Mouse (Mus musculus) granulocyte monocyte progenitor cell, adult 5-6 weeks (primary cell): ENCODE measurements at regions not wholly inside any gene's neighbourhood (a gene's known extent, or its start where the extent isn't known, plus 50 kb on each side); places are given as distances from the start of the nearest gene placed in this dataset.
A peak's percentile ranks its signal among the peaks of the same experiment; 100 is the strongest.
"Not testable (repeated sequence)": the region's sequence is repeated elsewhere in the genome, so short reads cannot be mapped to it uniquely, and the experiment has no call there.

ENCODE experiments used
- ATAC-seq: replicated peaks from 2 replicates; pipeline ENCODE4 v1.8.0; 2016; ENCODE audit warnings: mild to moderate bottlenecking, moderate TSS enrichment, inconsistent platforms; ENCODE audit not compliant: poor library complexity, severe bottlenecking

GRCm38 (mm10) chr8:20436956-20437355, 73.9 kb upstream of the Gm15319 start:
- ATAC-seq: not testable (repeated sequence)

- ATAC-seq: not testable (repeated sequence)
Observed at GRCm38 (mm10) chr8:20433236-20433635, 70.2 kb upstream of the Gm15319 start.

GRCm38 (mm10) chr8:20429469-20429868, 66.5 kb upstream of the Gm15319 start:
- ATAC-seq: not testable (repeated sequence)

- not testable (repeated sequence) for ATAC-seq
Observed at GRCm38 (mm10) chr8:20424903-20425222, 61.9 kb upstream of the Gm15319 start.

GRCm38 (mm10) chr8:20424104-20424902, 61.3 kb upstream of the Gm15319 start:
- peak; percentile 100 for ATAC-seq

GRCm38 (mm10) chr8:20420807-20421206, 57.8 kb upstream of the Gm15319 start:
- not testable (repeated sequence) for ATAC-seq
